Comparison of ENCODE assay signal across 8 mouse cellular contexts in genomic region chr7:99267897-99268505, GRCm38 (mm10). TPM values are rescaled to one million over a fixed set of nuclear protein-coding genes. Genes with fewer than 3 reads are reported as not detected.
DNase-seq lines count a peak whose midpoint lies in the region; ATAC-seq and TF ChIP-seq lines count a peak whose summit lies in the region.

No protein-coding gene starts in this region.

- no peaks in the 10 kb centered on the region for H3K36me3 ChIP-seq in hindbrain, embryonic 10.5 days
- no peaks in the 10 kb centered on the region for H3K36me3 ChIP-seq in lung, postnatal 0 days (ENCODE audit: insufficient read depth, low read length)

- H3K4me1 ChIP-seq in cerebellum, adult 2 months (ENCODE audit: control insufficient read depth, insufficient read depth, low read length) = peaks cover 13% of the 10 kb centered on the region
- H3K4me1 ChIP-seq in hindbrain, embryonic 10.5 days (replicated peaks) = peaks cover 62% of the 10 kb centered on the region
- H3K4me1 ChIP-seq in lung, postnatal 0 days (ENCODE audit: insufficient read depth, low read depth, low read length) = peaks cover 12% of the 10 kb centered on the region; the same call in 1 of the 2 replicates

- H3K27me3 ChIP-seq in cerebellum, adult 2 months (ENCODE audit: control insufficient read depth, insufficient read depth, low read length) = no peaks in the 10 kb centered on the region
- peaks cover 69% of the 10 kb centered on the region for H3K27me3 ChIP-seq in hindbrain, embryonic 10.5 days (ENCODE audit: insufficient read depth, poor library complexity, severe bottlenecking)
- H3K27me3 ChIP-seq in lung, postnatal 0 days (replicated peaks; ENCODE audit: insufficient read depth, low read length) = peaks cover 26% of the 10 kb centered on the region

- WGBS in cerebellum, adult 2 months = under 1% methylated on average over 59 of the region's 59 CpGs
- WGBS in hindbrain, embryonic 10.5 days = under 1% methylated on average over 59 of the region's 59 CpGs
- under 1% methylated on average over 51 of the region's 59 CpGs for WGBS in lung, postnatal 0 days

- peak overlapping the region; percentile 80 for H3K27ac ChIP-seq in cerebellum, adult 2 months (ENCODE audit: insufficient read depth, low read length)
- H3K27ac ChIP-seq in hindbrain, embryonic 10.5 days = peak overlapping the region; percentile 90
- peak overlapping the region; percentile 71 for H3K27ac ChIP-seq in lung, postnatal 0 days (ENCODE audit: low read length)

- TF ChIP-seq EP300 in lung, postnatal 0 days (IDR thresholded peaks at IDR 0.05) = no peak

- H3K4me3 ChIP-seq in cerebellum, adult 2 months (replicated peaks; ENCODE audit: insufficient read depth, low read depth, low read length) = peak overlapping the region; percentile 75
- H3K4me3 ChIP-seq in hindbrain, embryonic 10.5 days = peak overlapping the region; percentile 80
- peak overlapping the region; percentile 43 for H3K4me3 ChIP-seq in lung, postnatal 0 days (ENCODE audit: low read depth, low read length)

- ATAC-seq in frontal cortex, adult (ENCODE audit: low TSS enrichment) = peak; percentile 82
- ATAC-seq in lung, postnatal 0 days = peak; percentile 78

- TF ChIP-seq POLR2A in cerebellum, adult 2 months (IDR thresholded peaks at IDR 0.05; ENCODE audit: borderline replicate concordance, insufficient read depth, low read length) = 0 out of 2 replicates have a peak, but pooled peaks have one; percentile 34

- no peak for TF ChIP-seq CTCF in cerebellum, adult 2 months (IDR thresholded peaks at IDR 0.05; ENCODE audit: borderline replicate concordance, insufficient read depth, low read depth, low read length)
- TF ChIP-seq CTCF in lung, postnatal 0 days (IDR thresholded peaks at IDR 0.05) = no peak

- no peaks in the 10 kb centered on the region for H3K9me3 ChIP-seq in hindbrain, embryonic 10.5 days
- H3K9me3 ChIP-seq in lung, postnatal 0 days (ENCODE audit: low read length) = no peaks in the 10 kb centered on the region

- peak overlapping the region; percentile 67 for H3K4me2 ChIP-seq in lung, postnatal 0 days (replicated peaks; ENCODE audit: low read depth, low read length)

- no peak overlapping the region for H3K9ac ChIP-seq in lung, postnatal 0 days (replicated peaks; ENCODE audit: low read depth)

- DNase-seq in R1 (ENCODE audit: low read depth, low spot score) = peak; percentile 74
- DNase-seq in cerebellum, adult 2 months = peak; percentile 80 to 82
- DNase-seq in hindbrain, embryonic 10.5 days (ENCODE audit: low spot score) = peak; percentile 90
- DNase-seq in layer of hippocampus, postnatal 10 days (ENCODE audit: low spot score in 2 of 2) = peak; percentile 82 to 87
- DNase-seq in lung, postnatal 0 days (ENCODE audit: low spot score) = peak; percentile 62
- DNase-seq in right cerebral cortex, postnatal 10 days (ENCODE audit: low spot score in 2 of 2) = peak; percentile 91 to 94
- DNase-seq in spleen, postnatal 36 days (ENCODE audit: low spot score in 2 of 2) = no peak

RNA-seq across cellular contexts. Expression of gene Map6, which starts 0.8 kb away (rescaled TPM):
- polyA plus RNA-seq in cerebellum, adult 2 months (2012; rRNA removed) = 76.4 and 78.9 TPM in 2 replicates
- 32.9 and 65.5 TPM in 2 replicates for polyA plus RNA-seq in hindbrain, embryonic 10.5 days (2016; fragmentation: Nextera tagmentation; extraction: Ambion mirVana)
- total RNA-seq in layer of hippocampus, postnatal 10 days (2021) = 100 to 1,000 TPM; 178 to 182 TPM
- polyA plus RNA-seq in lung, postnatal 0 days (2015; fragmentation: Nextera tagmentation; extraction: Ambion mirVana) = 29.6 and 35.9 TPM in 2 replicates

RNA-seq across cellular contexts. Expression of gene Mogat2, which starts 29.6 kb away (rescaled TPM):
- 0.05 TPM in 1 of 2 replicates, not detected in the other for polyA plus RNA-seq in cerebellum, adult 2 months (2012; rRNA removed)
- 21.2 and 31.5 TPM in 2 replicates for polyA plus RNA-seq in hindbrain, embryonic 10.5 days (2016; fragmentation: Nextera tagmentation; extraction: Ambion mirVana)
- total RNA-seq in layer of hippocampus, postnatal 10 days (2021) = not detected
- polyA plus RNA-seq in lung, postnatal 0 days (2015; fragmentation: Nextera tagmentation; extraction: Ambion mirVana) = 0.27 and 0.55 TPM in 2 replicates

Comparison
In these comparisons a context has a peak if more than half of its experiments do, and no peak if none do; other contexts are left out.
1. DNase-seq: peak in R1 (single experiment), cerebellum, adult 2 months (2 of 2), hindbrain, embryonic 10.5 days (single experiment), layer of hippocampus, postnatal 10 days (2 of 2), lung, postnatal 0 days (single experiment) and right cerebral cortex, postnatal 10 days (2 of 2); none in spleen, postnatal 36 days (0 of 2).
2. RNA of gene Mogat2, which starts 29.6 kb away (polyA plus RNA-seq): 21.2 to 31.5 TPM in hindbrain, embryonic 10.5 days; 0.27 to 0.55 TPM in lung, postnatal 0 days and 0.05 TPM in cerebellum, adult 2 months; every median in the first group is over 10 times any median in the second.
3. Peak in every context shown above with its lines, with median percentiles within 50 percentile points of each other: H3K27ac ChIP-seq and H3K4me3 ChIP-seq.